Mouse (Mus musculus) lung, embryonic 14.5 days (tissue): ENCODE data around the gene Serpinb3d. TPM values are rescaled to one million over a fixed set of nuclear protein-coding genes. Genes with fewer than 3 reads are reported as not detected.
"Not testable (repeated sequence)": the region's sequence is repeated elsewhere in the genome, so short reads cannot be mapped to it uniquely, and the experiment has no call there.

Experiments used
- ATAC-seq: fragments of 200-750 bp; cut with Nextera tagmentation; 2 replicates; pipeline ENCODE4 v1.8.0; 2017; ENCODE audit warnings: mild to moderate bottlenecking, moderate TSS enrichment, moderate library complexity; ENCODE audit not compliant: insufficient read depth
- DNase-seq: peaks from one replicate; pipeline ENCODE4 v3.0.0-alpha.2; 2015
- H3K27ac ChIP-seq: fragments of 300-500 bp; sonication (generic); 2 replicates; pipeline ENCODE4 v1.5.1; 2014; ENCODE audit warnings: low read depth, mild to moderate bottlenecking, moderate library complexity
- H3K27me3 ChIP-seq: fragments of 300-500 bp; sonication (generic); 2 replicates; pipeline ENCODE4 v1.6.1; 2014; ENCODE audit warnings: low read length, control low read depth; ENCODE audit not compliant: insufficient read depth
- H3K36me3 ChIP-seq: fragments of 300-500 bp; sonication (generic); 2 replicates; pipeline ENCODE4 v1.6.1; 2014; ENCODE audit warnings: control low read depth; ENCODE audit not compliant: insufficient read depth
- H3K4me1 ChIP-seq: fragments of 300-500 bp; sonication (generic); 2 replicates; pipeline ENCODE4 v1.6.1; 2014; ENCODE audit warnings: antibody characterized with exemption, control low read depth; ENCODE audit not compliant: insufficient read depth
- H3K4me2 ChIP-seq: fragments of 300-500 bp; sonication (generic); 2 replicates; pipeline ENCODE4 v1.6.1; 2014; ENCODE audit warnings: mild to moderate bottlenecking
- H3K4me3 ChIP-seq: fragments of 300-500 bp; sonication (generic); 2 replicates; pipeline ENCODE4 v1.5.1; 2014; ENCODE audit warnings: low read depth, low read length
- H3K9ac ChIP-seq: fragments of 300-500 bp; sonication (generic); 2 replicates; pipeline ENCODE4 v1.6.1; 2014
- H3K9me3 ChIP-seq: fragments of 300-500 bp; sonication (generic); 2 replicates; pipeline ENCODE4 v1.6.1; 2016; ENCODE audit warnings: low read depth, low read length, control low read depth
- CTCF ChIP-seq: IDR thresholded peaks from 2 replicates; pipeline ENCODE4 v1.5.1; 2016; ENCODE audit warnings: antibody characterized with exemption, low read depth
- WGBS: fragments of 180-500 bp; shearing (Covaris S2); extraction: QIAGEN DNeasy Blood & Tissue Kit; methylation state at CpG from one replicate; pipeline ENCODE4 v1.1.7; 2014; 5-methylcytosine and 5-hydroxymethylcytosine counted together
- polyA plus RNA-seq: library from polyadenylated mRNA; unstranded; fragments of >200 nt; fragmentation: Nextera tagmentation; extraction: Ambion mirVana; gene quantifications from 2 replicates; pipeline ENCODE4 v1.2.1, GENCODE M21; 2014

The Serpinb3d gene
- polyA plus RNA-seq, result not detected in 2 replicates

DNA sequence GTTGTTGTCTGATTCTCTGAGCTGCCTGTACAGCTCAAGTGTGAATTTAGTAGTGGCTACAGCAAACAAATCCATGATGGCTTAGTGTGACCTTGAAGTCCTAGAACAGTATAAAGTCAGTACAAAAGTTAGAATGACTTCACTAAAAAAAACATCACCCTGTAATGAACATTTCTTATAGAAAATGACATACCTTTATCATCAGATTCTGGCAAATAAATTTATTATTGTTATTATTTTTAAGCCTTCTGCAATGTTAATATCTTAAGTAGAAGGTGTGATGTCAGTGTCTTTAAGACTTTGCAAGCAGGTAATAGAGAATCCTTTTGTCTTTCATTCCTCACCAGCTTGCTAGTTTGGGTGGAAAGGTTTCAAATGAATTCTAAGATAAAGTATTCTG lies at the start of gene Serpinb3d:
Serpinb3d (minus strand) TSS at position 101 of the 400 bp plus-strand sequence.
- DNase-seq (no peak), ATAC-seq (no peak)
- Histone ChIP-seq H3K4me3 (no peak within 1 kb of the TSS), H3K27ac (no peak within 1 kb of the TSS), H3K4me1 (no peaks in the 10 kb centered on the region), H3K36me3 (no peaks in the 10 kb centered on the region), H3K27me3 (no peaks in the 10 kb centered on the region), H3K9me3 (no peaks in the 10 kb centered on the region), H3K9ac (no peak within 1 kb of the TSS), H3K4me2 (no peak within 1 kb of the TSS)
- no peak for TF ChIP-seq CTCF

DNA sequence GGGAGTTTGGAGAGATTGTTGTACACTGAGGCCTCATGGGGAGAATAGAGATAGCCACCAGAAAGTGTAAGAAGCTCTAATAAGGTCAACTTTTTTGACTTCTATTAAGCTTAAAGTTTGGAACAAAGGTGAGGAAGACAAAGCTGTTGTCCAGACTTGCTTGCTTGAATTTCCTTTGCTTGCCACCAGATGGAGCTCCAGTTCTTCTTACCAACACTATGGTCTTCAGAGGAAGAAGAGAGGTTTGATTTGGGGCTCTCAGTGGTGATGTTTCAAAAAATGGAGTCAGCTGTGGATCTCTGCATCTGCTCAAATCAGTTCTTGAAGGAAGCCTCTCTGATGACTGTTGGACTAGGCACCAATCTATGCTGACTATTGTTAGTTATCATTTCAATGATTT lies 44.1 kb upstream of the Serpinb3d start:
- H3K36me3 ChIP-seq, H3K27ac ChIP-seq, ATAC-seq, H3K4me3 ChIP-seq, H3K4me2 ChIP-seq, H3K4me1 ChIP-seq, H3K9ac ChIP-seq, H3K27me3 ChIP-seq, DNase-seq, H3K9me3 ChIP-seq: not testable (repeated sequence)
- TF ChIP-seq CTCF, result peak; percentile 41; the same call in 1 of the 2 replicates

DNA sequence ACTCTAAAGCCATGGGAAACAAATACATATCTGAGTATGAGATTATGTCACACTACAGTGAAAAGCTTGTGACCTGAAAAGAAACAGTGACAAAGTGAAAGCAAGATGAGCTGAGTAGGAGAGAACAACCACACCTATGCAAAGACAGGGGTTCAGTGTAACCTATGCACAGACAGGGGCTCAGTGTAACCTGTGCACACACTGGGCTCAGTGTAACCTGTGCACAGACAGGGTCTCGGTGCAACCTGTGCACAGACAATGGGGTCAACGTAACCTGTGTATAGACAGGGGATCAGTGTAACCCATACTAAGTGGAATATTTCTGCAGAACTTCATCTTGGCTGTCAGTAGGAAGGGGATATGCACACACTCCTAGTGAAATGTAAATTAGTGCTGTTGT lies 15.1 kb upstream of the Serpinb3d start:
- no peak for ATAC-seq
- Histone ChIP-seq H3K36me3 (no peaks in the 10 kb centered on the region), H3K4me2 (no peak overlapping the region), H3K4me3 (no peak overlapping the region), H3K9ac (no peak overlapping the region), H3K27ac (no peak overlapping the region), H3K4me1 (no peaks in the 10 kb centered on the region), H3K27me3 (no peaks in the 10 kb centered on the region), H3K9me3 (no peaks in the 10 kb centered on the region)
- 85% methylated on average over 2 of the region's 2 CpGs for WGBS
- no peak for DNase-seq
- TF ChIP-seq CTCF, result no peak

DNA sequence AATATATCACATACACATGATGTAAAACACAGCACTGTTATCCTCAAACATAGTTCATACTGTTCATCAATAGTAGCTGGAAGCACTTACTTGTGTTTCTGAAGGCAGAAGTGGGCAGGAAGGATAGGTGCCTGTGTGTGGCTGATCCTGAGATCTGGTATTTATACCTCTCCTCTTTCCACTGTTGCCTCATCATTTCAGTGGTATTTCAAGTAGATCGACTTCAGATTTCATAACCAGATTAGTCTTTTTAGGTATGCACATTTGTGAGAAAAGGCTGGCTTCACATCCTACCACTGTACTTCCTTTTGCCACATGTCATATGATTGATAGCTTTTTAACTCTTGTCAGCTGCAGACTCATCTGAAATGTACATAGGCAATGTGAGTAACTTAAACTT lies 31.1 kb downstream of the Serpinb3d start, which contains the start of gene Serpinb3a:
Serpinb3a (minus strand) TSS at position 101 of the 400 bp plus-strand sequence.
- Histone ChIP-seq H3K9me3 (no peaks in the 10 kb centered on the region), H3K4me2 (no peak within 1 kb of the TSS), H3K27ac (no peak within 1 kb of the TSS), H3K4me1 (no peaks in the 10 kb centered on the region), H3K9ac (no peak within 1 kb of the TSS), H3K36me3 (no peaks in the 10 kb centered on the region), H3K27me3 (no peaks in the 10 kb centered on the region), H3K4me3 (no peak within 1 kb of the TSS)
- ATAC-seq (no peak), DNase-seq (no peak)
- WGBS, result 77% methylated on average over 1 of the region's 1 CpGs
- TF ChIP-seq CTCF, result no peak

DNA sequence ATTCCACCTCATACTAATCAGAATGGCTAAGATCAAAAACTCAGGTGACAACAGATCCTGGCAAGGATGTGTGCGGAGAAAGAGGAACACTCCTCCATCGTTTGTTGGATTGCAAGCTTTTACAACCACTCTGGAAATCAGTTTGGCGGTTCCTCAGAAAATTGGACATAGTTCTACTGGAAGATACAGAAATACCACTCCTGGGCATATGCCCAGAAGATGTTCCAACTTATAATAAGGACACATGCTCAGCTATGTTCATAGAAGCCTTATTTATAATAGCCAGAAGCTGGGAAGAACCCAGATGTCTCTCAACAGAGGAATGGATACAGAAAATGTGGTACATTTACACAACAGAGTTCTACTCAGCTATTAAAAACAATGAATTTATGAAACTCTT lies 49.1 kb downstream of the Serpinb3d start:
- not testable (repeated sequence) for DNase-seq, ATAC-seq
- WGBS, result 88% methylated on average over 3 of the region's 3 CpGs

More for the DNA sequence above, 49.1 kb downstream of the Serpinb3d start:
- H3K4me2 ChIP-seq, H3K9me3 ChIP-seq, H3K36me3 ChIP-seq, H3K27ac ChIP-seq, H3K9ac ChIP-seq, H3K4me3 ChIP-seq, H3K27me3 ChIP-seq, H3K4me1 ChIP-seq: not testable (repeated sequence)

Other genes with a start within 250 kb of the Serpinb3d start
- gene Serpinb5, start 222.3 kb downstream of the Serpinb3d start, polyA plus RNA-seq, result 0.09 and 0.18 TPM in 2 replicates
- gene Serpinb12, start 149.1 kb downstream of the Serpinb3d start, polyA plus RNA-seq, result 0.64 and 1.6 TPM in 2 replicates
- not detected in 2 replicates for gene Serpinb13, start 102.5 kb downstream of the Serpinb3d start, polyA plus RNA-seq
- not detected in 2 replicates for gene Serpinb3a, start 31.2 kb downstream of the Serpinb3d start, polyA plus RNA-seq
- gene Serpinb3b, start 194.9 kb upstream of the Serpinb3d start, polyA plus RNA-seq, result not detected in 2 replicates
- gene Serpinb3c, start 194.9 kb upstream of the Serpinb3d start, polyA plus RNA-seq, result not detected in 2 replicates